Mouse (Mus musculus): Measurements from ENCODE around the gene Casp2.

DNA sequence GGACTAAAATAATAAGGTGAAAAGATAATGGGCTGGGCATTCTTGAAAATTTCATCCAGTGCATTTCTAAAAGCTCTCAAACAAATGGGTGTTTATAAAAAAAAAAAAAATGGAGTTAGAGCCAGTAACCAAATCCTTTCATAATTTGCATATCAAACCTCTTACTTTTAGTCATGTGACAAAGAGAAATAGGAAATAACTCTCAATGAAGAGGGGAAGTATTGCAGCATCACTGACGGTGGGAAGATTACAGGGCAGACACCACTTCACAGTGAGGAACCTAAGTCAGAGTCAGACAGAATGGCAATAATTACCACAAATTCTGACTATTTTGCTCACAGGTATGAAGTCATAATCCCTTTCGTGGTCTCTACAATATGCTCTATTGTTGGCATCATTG, 49.8 kb upstream of the Casp2 start, which contains the start of gene Tas2r144:
- TF ChIP-seq POLR2A (IDR thresholded peaks at IDR 0.05; ENCODE audit: borderline replicate concordance, insufficient read depth, low read length) (no peak), CTCF (IDR thresholded peaks at IDR 0.05; ENCODE audit: borderline replicate concordance, insufficient read depth, low read depth, low read length) (no peak)
